Mouse (Mus musculus) urinary bladder, postnatal 25 days (tissue): ENCODE results near the gene Gm4763.
"Not testable (repeated sequence)": the region's sequence is repeated elsewhere in the genome, so short reads cannot be mapped to it uniquely, and the experiment has no call there.

ENCODE experiments used
- DNase-seq: peaks from one replicate; pipeline ENCODE4 v3.0.0; 2022; ENCODE audit warnings: low spot score

The Gm4763 gene

DNA sequence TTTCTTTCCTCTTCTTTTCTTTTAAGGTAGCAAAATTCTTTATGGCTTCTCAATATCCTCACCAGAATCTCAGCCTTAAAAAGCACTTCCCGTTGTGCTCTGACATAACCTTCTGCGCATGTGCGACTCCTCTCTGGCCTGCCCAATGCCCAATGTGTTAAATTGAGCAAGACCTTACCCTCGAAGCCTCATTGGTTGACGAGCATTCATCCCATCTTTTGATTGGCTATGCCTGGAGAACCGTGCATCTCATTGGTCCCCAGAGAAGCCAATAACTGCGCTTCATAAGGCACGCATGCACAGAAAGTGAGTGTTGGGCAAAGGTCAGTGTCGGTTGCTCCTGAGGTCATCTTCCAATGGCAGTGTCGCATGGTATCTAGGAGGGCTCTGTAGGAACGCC lies at the start of gene Gm4763:
Gm4763 (minus strand) TSS at position 101 of the 400 bp plus-strand sequence.
- DNase-seq = not testable (repeated sequence)

DNA sequence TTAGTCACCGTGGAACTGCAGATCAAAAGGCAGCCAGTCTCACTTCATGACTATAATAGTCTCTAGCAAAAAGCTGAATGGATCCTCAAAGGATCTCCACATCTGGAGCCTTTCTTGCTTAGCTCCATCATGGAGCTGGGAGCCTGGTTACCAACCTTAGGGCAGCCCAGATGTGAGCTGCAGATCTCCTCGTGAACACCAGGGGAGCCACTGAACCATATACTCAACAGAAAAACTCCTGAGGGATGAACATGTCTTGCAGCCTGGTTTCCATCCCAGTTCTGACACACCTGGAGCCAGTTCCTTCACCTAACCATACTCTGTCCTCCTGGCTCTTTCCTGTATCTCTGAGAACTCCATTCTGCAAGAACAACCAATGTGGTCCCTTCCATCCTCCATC lies 49.4 kb upstream of the Gm4763 start:
- no peak for DNase-seq

DNA sequence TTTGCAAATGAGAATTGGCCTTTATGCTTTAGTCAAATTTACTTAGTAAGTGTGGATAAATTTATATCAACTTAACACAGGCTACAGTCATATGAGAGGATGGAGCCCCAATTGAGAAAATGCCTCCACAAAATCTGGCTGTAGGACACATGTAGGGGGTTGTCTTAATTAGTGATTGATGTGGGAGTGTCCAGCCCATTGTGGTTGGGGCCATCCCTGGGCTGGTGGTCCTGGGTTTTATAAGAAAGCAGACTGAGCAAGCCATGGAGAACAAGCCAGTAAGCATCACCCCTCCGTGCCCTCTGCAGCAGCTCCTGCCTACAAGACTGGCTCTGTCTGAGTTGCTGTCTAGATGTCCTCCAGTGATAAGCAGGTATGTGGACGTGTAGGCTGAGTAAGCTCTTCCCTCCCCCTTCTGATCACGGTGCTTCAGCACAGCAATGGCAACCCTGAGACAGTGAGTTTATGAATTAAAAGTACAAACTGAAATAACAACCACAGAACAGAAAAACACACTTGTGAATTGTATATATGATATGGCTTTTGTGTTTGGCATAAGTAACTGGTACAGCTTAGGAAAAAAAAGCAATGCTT lies 47.3 kb upstream of the Gm4763 start:
- DNase-seq = no peak

DNA sequence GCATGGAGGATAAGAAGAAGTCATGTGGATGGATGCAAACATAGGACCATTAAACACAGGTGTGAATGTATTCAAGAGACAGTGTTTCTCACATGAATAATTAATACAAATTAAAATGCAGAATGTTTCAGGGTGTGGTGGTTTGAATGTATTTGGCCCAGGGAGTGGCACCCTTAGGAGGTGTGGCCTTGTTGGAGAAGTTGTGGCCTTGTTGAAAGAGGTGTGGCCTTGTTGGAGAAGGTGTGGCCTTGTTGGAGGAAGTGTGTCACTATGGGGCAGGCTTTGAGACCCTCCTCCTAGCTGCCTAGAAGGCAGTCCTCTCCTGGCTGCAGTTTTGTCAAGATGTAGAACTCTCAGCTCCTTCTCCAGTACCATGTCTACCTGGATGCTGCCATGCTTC lies 44.7 kb upstream of the Gm4763 start:
- no peak for DNase-seq

DNA sequence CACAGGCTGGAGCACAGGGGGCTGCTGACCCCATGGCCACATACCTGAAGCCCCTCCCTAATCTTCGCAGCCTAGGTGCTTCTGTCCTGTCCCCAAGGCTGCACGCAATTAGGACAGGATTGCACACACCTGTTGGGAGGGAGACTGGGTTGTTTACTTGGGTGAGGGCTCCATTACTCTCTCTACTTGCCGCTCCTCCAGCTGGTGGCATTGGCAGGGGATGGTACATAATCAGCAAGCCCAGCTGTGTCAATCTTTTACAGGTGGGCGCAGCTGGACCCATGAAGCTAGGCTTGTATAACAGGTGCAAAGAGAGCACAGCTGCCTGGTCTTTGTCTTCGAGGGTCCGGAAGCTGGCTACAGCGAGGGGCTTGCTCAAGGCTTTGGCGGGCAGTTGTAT lies 35.9 kb upstream of the Gm4763 start:
- no peak for DNase-seq

DNA sequence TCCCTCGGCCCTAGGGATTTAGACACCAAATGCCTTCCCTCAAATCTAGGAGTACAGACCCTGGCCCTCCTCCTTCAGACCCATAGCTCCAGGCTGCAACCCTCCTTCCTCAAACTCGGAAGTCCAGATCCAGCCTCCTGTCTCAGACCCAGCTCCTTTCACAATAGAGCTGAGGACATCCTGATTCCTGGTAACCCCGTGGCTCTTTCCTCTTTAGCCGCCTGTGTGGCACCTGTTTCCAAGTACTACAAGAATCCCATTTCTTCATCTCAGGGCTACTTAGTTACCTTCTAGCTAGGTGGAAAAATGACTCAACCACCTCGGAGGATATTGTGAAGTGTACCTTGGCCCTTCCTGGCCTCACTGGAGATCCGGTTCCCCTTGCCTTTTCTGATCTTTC lies 34.5 kb upstream of the Gm4763 start:
- no peak for DNase-seq

DNA sequence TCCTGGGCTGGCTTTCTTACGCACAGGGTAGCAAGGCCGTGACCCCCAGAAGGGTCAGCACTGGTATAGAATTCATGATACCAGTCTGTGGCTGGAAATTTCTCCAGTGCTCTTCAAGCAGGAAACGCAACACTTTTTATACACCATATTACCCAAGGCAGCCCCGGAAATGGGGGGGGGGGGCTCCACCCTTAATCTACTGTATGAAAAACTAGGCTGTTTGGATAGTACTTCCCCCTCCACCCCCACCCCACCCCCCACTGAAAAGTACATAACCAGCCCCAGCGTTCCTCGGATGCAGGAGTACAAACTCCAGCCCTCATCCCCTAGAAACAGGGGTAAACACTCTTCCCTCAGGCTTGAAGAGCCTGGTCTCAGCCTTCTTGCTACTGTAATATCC lies 33.5 kb upstream of the Gm4763 start, which contains the start of gene Cd177:
Cd177 (minus strand) TSS at position 101 of the 400 bp plus-strand sequence.
- DNase-seq = no peak

DNA sequence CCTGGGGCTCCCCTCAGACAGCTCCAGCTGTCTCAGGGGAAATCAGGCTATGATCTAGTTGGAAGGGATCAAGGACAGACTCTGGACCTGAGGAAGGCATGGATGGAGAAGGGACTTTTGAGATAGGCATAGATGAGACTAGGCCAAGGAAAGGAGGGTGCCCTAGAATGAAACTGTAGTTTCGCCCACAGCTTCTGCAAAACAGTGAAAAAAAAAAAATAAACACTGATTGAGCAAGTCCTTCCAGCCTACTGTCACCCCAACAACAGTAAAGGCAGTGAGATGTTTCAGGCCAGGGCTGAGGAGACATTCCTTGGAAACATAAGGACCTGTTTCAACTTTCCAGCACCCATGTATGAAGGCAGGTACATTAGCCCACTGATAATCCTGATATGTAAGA lies 31.8 kb upstream of the Gm4763 start:
- no peak for DNase-seq

DNA sequence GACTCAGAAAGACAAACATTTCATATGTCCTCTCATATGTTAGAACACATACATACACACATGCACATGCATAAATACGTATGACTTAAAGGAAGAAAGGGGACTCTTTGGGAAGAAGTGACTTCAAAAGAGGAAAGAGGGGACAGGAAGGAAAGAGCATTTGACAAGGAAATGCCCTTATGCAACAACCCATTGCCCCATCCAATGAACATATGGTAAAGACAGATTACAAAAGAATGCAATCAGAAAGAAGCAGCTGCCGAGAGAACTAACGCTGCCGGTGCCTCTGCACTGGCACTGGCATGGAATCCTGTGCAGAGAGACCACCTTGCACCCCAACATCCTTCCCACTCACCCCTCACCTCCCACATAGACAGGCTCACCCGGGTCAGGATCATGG lies 26.8 kb upstream of the Gm4763 start:
- no peak for DNase-seq

DNA sequence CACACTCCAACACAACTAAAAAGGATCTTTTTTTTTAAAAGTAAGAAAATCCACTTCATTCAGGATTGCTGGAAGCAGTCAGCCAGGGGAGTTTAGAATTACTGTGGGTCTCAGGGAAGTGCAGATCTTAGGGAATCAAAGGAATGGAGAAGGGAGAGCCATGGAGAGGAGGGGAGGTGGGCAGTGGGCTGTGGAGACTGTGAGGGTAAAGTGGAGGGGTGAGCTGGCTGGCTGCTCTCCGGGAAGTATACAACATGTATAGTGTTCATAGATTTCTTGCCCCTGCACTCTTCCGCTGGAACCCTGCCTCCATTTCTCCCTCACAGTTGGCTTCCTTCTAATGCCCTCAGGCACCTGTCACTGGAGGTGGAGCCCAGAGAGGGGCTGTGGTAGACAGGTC lies 24.9 kb upstream of the Gm4763 start:
- DNase-seq = no peak

DNA sequence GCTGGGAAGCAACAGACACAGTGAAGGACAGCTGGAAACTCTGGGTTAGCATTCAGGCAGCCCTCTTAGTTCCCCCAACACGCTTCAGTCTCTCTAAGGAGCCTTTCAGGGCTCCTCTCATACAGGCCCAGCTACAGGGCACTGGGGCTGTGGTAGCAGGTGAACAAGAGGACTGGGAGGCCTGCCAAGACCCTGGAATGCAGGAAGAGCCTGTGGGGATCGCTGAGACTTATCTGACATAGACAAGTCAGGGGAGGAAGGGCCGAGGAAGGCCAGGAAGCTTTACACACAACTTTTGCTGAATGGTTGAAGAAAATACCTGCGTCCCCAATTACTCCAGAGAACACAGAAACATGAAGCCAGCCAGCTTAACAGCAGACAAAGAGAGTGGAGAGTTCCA lies 24.0 kb upstream of the Gm4763 start:
- DNase-seq = no peak

DNA sequence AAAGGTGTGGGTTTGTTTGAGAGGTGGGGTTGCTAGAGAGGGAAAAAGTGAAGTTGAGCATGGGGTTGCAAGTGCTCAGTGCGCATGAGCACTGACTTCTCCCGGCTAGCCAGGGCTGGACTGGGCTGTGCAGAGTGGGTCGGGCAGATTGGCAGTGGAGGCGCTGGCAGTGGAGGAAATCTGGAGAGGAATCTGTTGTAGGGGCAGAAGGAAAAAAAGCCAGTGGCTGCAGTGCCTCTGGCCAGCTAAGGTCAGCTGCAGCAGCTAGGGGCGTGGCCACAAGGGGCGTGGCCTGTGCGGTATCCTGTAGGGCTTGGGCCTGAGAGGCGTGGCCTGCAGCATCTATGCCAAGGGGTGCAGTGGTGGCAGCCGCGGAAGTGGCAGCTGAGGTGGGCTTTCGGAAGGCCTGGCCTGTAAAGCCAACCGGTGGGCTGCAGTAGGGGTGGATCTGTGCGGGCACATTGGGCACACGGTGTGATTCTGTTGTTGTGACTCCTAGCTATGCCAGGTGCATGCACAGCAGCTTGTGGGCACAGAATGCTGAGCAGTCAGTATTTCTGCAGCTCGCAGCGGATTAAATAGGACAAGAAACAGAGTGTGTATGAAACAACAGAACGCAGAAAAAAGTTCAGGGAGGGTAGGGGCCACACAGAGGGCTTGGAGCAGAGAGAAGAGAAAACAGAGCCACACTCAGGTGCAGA lies 9.4 kb upstream of the Gm4763 start:
- DNase-seq = peak; percentile 6

DNA sequence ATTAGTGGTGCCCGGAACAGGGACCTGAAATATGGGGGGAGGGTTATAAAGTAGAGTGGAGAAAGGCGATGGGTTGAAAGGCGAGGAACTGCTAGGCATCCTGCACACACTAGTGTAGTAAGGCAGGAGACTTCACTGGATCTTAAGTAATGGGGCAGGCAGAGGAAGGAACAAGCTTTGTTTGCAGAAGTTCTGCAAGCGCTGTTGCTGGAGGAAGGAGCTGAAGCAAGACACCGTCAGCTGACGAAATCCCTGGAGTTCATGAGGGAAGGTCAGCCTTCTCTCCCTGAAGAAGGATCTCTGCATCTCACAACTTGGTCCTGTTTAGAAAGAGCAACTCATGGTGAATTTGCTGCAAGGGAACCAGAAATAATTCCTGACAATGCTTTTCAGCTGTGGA lies 11.7 kb downstream of the Gm4763 start:
- no peak for DNase-seq

DNA sequence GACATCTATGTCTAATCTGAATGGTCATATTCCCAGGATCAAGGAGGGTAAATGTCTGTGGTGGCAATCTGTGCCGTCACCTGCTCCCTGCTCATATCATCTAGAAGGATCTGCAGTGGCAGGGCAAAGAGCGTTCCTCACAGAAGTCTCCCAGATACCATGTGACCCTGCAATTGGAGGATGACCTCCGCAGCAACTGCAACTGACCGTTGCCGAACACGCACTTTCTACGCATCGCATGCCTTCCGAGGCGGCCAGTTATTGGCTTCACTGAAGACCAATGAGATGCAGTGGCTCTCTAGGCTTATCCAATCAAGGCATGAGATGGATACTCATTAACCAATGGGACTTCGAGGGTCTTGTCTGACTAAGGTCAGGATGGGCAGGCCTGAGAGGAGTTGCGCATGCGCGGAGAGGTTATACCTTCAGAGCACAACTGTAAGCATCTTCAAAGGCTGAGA lies 17.8 kb downstream of the Gm4763 start, which contains the start of gene BC049730:
BC049730 (plus strand) TSS at position 411 of the 461 bp plus-strand sequence.
- no peak for DNase-seq

DNA sequence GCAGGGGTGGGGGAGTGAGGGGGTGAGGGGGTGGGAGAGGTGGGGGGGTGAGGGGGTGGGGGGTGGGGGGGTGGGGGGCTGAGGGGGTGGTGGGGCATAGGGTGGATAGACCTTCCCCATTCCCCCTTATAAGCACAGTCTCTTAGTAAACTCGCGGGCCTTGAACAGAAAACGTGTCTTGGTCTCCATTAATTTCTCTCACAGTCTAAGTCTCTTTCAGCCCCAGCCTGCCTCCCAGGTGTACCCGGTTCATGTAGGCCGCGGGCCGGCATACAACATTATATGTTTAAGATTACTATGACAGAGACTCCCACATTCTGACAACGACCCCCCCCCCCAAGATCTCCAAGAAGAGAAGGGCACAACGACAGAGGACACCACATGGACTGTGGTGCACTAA lies 23.9 kb downstream of the Gm4763 start:
- not testable (repeated sequence) for DNase-seq

DNA sequence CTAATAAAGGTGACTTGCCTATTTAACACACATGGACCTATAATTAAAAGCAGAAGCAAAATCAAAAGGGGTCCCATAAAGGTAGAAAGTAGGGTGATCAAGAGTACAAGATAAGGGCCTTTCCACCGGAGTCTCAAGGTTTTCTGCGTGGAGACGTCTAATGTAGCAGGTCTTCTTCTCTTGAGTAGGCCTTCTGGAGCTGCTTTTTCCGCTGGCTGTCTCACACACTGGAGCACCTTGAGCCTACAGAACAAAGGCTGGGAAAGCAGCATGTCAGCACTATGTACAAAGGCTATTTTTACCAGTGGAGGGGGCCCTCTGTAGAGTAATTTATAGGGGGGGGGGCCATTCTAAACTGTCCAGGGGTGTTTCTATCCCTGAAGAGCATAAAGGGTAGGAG lies 28.8 kb downstream of the Gm4763 start:
- DNase-seq = not testable (repeated sequence)

DNA sequence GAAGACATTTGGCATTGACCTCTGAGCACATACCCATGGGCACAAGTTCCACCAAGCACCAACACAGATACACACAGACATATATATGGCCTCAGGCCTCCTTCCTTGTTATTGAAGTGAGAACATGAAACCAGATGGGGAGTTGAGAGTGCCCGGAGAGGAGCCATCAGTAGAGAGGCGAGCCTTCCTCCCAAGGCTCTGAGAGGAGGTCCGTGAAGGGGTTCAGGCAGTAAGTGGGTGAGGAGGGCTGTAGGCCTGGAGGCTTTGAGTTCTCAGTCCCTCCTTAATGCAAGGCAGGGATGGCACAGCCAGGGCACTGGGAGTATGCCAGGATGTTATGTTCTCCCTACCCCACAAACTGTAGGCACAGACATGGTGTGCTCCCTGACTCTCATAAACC lies 34.0 kb downstream of the Gm4763 start:
- DNase-seq = not testable (repeated sequence)

DNA sequence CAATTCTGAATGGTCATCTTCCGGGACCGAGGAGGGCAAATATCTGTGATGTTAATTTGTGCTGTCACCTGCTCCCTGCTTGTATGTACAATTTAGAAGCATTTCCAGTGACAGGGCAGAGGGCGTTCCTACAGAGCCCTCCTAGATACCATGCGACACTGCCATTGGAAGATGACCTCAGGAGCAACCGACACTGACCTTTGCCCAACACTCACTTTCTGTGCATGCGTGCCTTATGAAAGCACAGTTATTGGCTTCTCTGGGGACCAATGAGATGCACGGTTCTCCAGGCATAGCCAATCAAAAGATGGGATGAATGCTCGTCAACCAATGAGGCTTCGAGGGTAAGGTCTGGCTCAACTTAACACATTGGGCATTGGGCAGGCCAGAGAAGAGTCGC lies 39.2 kb downstream of the Gm4763 start:
- not testable (repeated sequence) for DNase-seq

DNA sequence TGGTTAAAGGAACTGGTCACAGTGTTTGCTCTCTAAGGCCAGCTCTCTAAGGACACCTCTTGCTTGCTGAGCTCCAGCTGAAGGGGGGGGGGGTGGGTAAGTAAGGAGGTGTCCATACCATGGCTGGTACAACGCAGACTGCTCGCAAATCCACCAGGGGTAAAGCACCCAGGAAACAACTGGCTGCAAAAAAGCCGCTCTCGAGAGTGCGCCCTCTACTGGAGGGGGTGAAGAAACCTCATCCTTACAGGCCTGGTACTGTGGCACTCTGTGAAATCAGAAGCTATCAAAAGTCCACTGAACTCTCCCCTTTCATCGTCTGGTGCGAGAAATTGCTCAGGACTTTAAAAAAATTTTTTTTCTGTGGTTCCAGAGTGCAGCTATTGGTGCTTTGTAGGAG lies 42.6 kb downstream of the Gm4763 start:
- not testable (repeated sequence) for DNase-seq

DNA sequence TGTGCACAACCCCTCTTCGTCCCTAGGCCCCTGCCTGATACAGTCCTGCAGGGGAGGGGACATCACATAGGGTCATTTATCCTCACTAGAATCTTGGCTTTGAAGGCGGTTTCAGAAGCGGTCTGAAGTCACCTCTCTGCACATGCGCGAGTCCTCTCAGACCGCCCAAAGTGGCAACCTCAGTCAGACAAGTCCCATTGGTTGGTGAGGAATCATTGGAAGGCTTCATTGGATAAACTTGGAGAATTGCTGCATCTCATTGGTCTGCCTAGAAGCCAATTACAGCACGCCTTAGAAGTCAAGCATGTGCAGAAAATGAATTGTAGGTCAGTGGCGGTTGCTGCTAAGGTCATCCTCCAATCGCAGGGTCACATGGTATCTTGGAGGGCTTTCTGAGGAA lies 50.1 kb downstream of the Gm4763 start, which contains the start of gene Tex101:
Tex101 (minus strand) TSS at position 101 of the 400 bp plus-strand sequence.
- DNase-seq = no peak

DNA sequence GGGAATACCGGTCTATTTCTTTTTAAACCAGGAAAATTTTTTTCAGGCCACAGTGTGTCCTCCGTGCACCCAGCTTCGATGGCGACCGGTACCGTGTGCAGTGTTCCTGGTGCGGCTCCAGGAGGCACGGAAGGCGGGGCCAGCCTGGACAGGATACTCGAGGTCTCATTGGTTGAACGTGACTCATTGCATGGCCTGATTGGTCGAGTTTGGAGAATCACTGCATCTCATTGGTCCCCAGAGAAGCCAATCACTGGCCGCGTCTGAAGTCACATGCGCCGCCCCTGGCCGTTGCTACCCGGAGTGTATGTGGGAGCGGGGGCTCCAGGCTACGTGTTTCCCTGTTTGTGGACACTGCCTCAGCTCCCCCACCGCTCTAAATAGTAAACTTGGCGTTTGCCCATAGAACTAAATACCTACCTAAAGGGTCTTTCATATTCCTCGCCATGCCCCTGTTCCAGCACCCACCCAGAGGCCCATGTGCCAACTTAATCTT lies 54.7 kb downstream of the Gm4763 start:
- no peak for DNase-seq
